Mouse (Mus musculus): Measurements from ENCODE around the gene Xxylt1. TPM values are rescaled to one million over a fixed set of nuclear protein-coding genes. Genes with fewer than 3 reads are reported as not detected.

The Xxylt1 gene
- total RNA-seq, 2 experiments from 2014 or later, result 11.3 to 11.5 TPM

- no peak for DNase-seq (ENCODE audit: low spot score)
- intact Hi-C loops (cut with DNase I), result loop anchor here (2.0 kb wide), 1 partner anchor 101 kb away; no protein-coding TSS in a partner anchor
Observed at GRCm38 (mm10) chr16:30973416-30973815, 107.8 kb downstream of the Xxylt1 start.

GRCm38 (mm10) chr16:30971950-30972541, 109.2 kb downstream of the Xxylt1 start:
- intact Hi-C loops (cut with DNase I), result loop anchor here (2.0 kb wide), 2 partner anchors 33 to 99 kb away; no protein-coding TSS in a partner anchor
- peak; percentile 48 for DNase-seq (ENCODE audit: low spot score)

GRCm38 (mm10) chr16:30969266-30970064, 111.8 kb downstream of the Xxylt1 start:
- intact Hi-C loops (cut with DNase I), result loop anchor here (2.0 kb wide), 1 partner anchor 31 kb away; no protein-coding TSS in a partner anchor
- DNase-seq (ENCODE audit: low spot score), result no peak

GRCm38 (mm10) chr16:30968402-30969151, 112.7 kb downstream of the Xxylt1 start:
- no peak for DNase-seq (ENCODE audit: low spot score)
- intact Hi-C loops (cut with DNase I), result no loop called here

DNA sequence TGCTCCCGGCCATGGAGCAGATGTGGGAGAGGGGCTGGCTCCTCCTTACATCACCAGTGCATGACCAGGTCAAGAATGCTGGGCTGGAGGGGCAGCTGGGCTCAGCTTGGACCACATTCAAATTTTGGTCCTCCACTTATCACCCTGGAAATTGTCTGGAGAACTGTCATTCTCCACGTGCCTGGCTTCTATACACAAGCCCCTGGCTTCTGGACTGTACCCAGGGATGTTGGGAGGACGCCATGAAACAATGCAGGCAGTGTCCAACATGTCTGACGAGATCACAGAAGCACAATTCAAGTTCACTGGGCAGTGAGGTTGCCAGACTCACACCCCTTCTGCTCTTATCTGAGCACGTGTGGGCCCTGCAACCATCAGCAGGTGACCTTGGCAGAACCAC, 114.5 kb downstream of the Xxylt1 start:
- DNase-seq (ENCODE audit: low spot score), result no peak
- intact Hi-C loops (cut with DNase I), result no loop called here

GRCm38 (mm10) chr16:30964891-30965290, 116.3 kb downstream of the Xxylt1 start:
- intact Hi-C loops (cut with DNase I), result no loop called here
- no peak for DNase-seq (ENCODE audit: low spot score)

- no peak for DNase-seq (ENCODE audit: low spot score)
- intact Hi-C loops (cut with DNase I), result no loop called here
Observed at GRCm38 (mm10) chr16:30964411-30964810, 116.8 kb downstream of the Xxylt1 start.

DNA sequence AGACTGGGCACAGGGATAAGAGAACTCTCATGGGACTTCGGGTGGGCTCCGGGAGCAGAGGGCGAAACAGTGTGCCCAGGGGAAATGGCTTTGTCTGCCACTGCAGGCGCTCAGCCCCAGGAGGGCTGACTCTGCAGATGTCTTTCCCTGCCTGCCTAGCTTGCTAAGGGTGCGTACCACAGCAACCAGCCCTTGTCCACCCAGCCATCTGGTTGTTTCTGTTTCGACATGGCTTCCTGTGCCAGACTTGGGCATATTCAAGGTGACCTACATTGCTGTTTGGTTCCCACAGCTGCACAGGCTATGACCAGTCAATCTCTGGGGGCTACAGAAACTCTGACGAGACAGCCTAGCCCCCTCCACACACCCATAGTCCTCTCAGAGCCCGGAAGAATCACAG, 118.7 kb downstream of the Xxylt1 start:
- DNase-seq (ENCODE audit: low spot score), result no peak
- intact Hi-C loops (cut with DNase I), result no loop called here

- intact Hi-C loops (cut with DNase I), result no loop called here
- no peak for DNase-seq (ENCODE audit: low spot score)
Observed at GRCm38 (mm10) chr16:30961176-30961575, 120.1 kb downstream of the Xxylt1 start.

- DNase-seq (ENCODE audit: low spot score), result no peak
- intact Hi-C loops (cut with DNase I), result no loop called here
Observed at GRCm38 (mm10) chr16:30960266-30960665, 121.0 kb downstream of the Xxylt1 start.

DNA sequence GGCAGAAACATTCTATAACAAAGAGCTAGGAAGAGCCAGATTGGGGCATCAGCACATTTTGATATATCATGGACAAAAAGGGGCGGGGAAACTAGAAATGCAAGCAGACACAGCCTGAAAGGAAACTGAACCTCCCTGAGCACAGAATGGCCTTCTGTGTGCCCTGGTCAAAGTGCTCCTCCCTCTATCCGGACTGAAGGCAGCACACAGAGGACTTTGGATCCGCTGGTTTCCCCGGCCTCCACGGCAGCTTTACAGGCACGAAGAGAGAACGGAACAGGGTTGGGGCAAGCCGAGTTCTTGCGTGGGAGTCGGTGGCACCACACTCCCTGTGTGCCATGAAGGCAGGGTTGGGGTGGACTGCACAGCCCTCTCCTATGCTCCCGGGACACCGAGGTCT, 121.5 kb downstream of the Xxylt1 start:
- DNase-seq (ENCODE audit: low spot score), result no peak
- intact Hi-C loops (cut with DNase I), result no loop called here

DNA sequence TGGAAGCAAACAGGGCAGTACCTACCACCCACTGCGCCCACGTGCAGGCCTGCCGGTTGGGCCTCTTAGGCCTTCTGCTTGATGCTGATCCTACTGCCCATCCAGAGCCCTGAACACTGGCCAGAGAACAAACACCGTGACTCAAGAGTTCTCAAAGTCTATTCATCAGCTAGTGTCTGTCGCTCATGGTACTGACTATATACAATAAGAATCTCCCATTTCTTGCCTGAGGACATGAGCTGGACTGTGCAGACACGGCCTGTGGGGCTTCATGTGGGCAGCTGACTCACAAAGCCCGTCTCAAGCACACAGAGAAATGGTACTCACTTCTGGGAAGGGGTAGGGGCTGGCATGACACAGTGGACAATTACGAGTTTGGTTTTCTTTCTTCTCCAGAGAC, 125.1 kb downstream of the Xxylt1 start:
- no peak for DNase-seq (ENCODE audit: low spot score)
- intact Hi-C loops (cut with DNase I), result no loop called here

- DNase-seq (ENCODE audit: low spot score), result no peak
- intact Hi-C loops (cut with DNase I), result no loop called here
Observed at GRCm38 (mm10) chr16:30948636-30949035, 132.6 kb downstream of the Xxylt1 start.

- no peak for DNase-seq (ENCODE audit: low spot score)
- intact Hi-C loops (cut with DNase I), result no loop called here
Observed at GRCm38 (mm10) chr16:30948216-30948615, 133.0 kb downstream of the Xxylt1 start.

GRCm38 (mm10) chr16:30944886-30945285, 136.3 kb downstream of the Xxylt1 start:
- DNase-seq (ENCODE audit: low spot score), result no peak
- intact Hi-C loops (cut with DNase I), result no loop called here

GRCm38 (mm10) chr16:30943919-30944318, 137.3 kb downstream of the Xxylt1 start:
- no peak for DNase-seq (ENCODE audit: low spot score)
- intact Hi-C loops (cut with DNase I), result no loop called here

GRCm38 (mm10) chr16:30940699-30941098, 140.5 kb downstream of the Xxylt1 start:
- intact Hi-C loops (cut with DNase I), result loop anchor here (2.0 kb wide), 1 partner anchor 130 kb away; no protein-coding TSS in a partner anchor

DNA sequence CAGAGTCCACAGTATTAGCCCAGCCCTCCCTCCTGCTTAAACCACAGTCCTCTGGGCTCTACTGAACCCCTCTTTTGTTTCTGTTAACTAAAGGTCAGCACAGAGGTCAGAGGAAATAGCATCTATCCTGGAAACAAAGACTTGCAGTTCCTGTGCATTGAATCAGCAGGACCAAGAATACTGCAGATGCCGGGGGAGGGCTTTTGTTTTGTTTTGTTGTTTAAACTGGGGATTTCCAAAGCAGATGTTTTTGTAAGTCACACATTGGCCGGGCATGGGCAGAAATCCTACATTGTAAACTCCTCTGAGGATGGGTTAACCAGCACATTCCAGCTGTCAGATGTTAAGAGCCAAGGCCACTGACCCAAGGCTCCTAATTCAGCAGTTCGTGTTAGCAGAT, 141.3 kb downstream of the Xxylt1 start:
- DNase-seq (ENCODE audit: low spot score), result no peak
- intact Hi-C loops (cut with DNase I), result loop anchor here (2.0 to 5.0 kb wide), 5 partner anchors 31 to 339 kb away; no protein-coding TSS in a partner anchor

More at GRCm38 (mm10) chr16:30940699-30941098, 140.5 kb downstream of the Xxylt1 start:
- DNase-seq (ENCODE audit: low spot score), result no peak

DNA sequence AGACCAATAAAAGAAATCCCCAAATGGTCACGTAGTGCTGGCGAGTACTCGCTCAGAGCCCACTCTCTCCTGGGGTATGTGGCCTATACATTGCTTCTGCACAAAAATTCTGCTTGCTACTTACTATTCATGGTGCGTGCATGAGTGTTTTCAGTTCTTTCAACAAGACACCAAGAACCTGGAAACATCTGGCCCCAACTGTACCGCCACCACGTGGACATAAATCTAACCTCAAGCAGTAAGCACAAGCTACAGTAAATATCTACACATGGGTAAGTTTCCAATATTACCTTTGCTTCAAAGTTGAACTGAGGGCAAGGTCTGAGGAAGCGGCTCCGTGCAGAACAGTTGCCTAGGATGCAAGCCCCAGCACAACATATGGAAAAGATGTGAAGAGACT, 142.0 kb downstream of the Xxylt1 start:
- intact Hi-C loops (cut with DNase I), result loop anchor here (2.0 to 5.0 kb wide), 4 partner anchors 32 to 338 kb away; no protein-coding TSS in a partner anchor
- DNase-seq (ENCODE audit: low spot score), result no peak

GRCm38 (mm10) chr16:30938664-30939063, 142.6 kb downstream of the Xxylt1 start:
- no peak for DNase-seq (ENCODE audit: low spot score)
- intact Hi-C loops (cut with DNase I), result loop anchor here (2.0 to 5.0 kb wide), 4 partner anchors 32 to 338 kb away; no protein-coding TSS in a partner anchor

Measured in heart, postnatal 25 days (tissue).